Mouse (Mus musculus) c-Kit-positive CD71-positive TER-119-positive erythroid progenitor cells, embryonic 14.5 days (primary cell): Measurements from ENCODE around the gene Thap11.

Experiments used
- DNase-seq: peaks from one replicate; pipeline ENCODE4 v3.0.0-alpha.2; 2013; ENCODE audit warnings: low spot score

Gene Thap11

GRCm38 (mm10) chr8:105852146-105852729, 2.7 kb upstream of the Thap11 start:
- DNase-seq, result no peak

- DNase-seq, result no peak
Measured at GRCm38 (mm10) chr8:105853178-105853577, 1.8 kb upstream of the Thap11 start, which contains the start of gene Cenpt. Cenpt (minus strand) TSS chr8:105853278.

- DNase-seq, result no peak
Measured at GRCm38 (mm10) chr8:105854303-105854702, 629 bp upstream of the Thap11 start.

GRCm38 (mm10) chr8:105855248-105856167, 576 bp downstream of the Thap11 start:
- no peak for DNase-seq

- no peak for DNase-seq
Measured at GRCm38 (mm10) chr8:105856168-105856835, 1.4 kb downstream of the Thap11 start.

- no peak for DNase-seq
Measured at GRCm38 (mm10) chr8:105858495-105858894, 3.6 kb downstream of the Thap11 start.

- DNase-seq, result peak; percentile 81
Measured at GRCm38 (mm10) chr8:105859314-105859713, 4.4 kb downstream of the Thap11 start.

- DNase-seq, result peak; percentile 96
Measured at GRCm38 (mm10) chr8:105860143-105860981, 5.4 kb downstream of the Thap11 start, which contains the start of gene Nutf2. Nutf2 (plus strand) TSS chr8:105860580.

GRCm38 (mm10) chr8:105861951-105862350, 7.0 kb downstream of the Thap11 start:
- no peak for DNase-seq

- DNase-seq, result no peak
Measured at GRCm38 (mm10) chr8:105866364-105867029, 11.6 kb downstream of the Thap11 start.

- no peak for DNase-seq
Measured at GRCm38 (mm10) chr8:105874301-105874700, 19.4 kb downstream of the Thap11 start.

GRCm38 (mm10) chr8:105880754-105881520, 26.0 kb downstream of the Thap11 start, which contains the start of gene Edc4:
Edc4 (plus strand) TSS chr8:105880881.
- DNase-seq, result peak; percentile 87

GRCm38 (mm10) chr8:105889756-105890465, 35.0 kb downstream of the Thap11 start:
- DNase-seq, result no peak

- no peak for DNase-seq
Measured at GRCm38 (mm10) chr8:105890870-105891269, 35.9 kb downstream of the Thap11 start.

- no peak for DNase-seq
Measured at GRCm38 (mm10) chr8:105892432-105892831, 37.5 kb downstream of the Thap11 start.

GRCm38 (mm10) chr8:105893339-105893738, 38.4 kb downstream of the Thap11 start, which contains the start of gene Nrn1l:
Nrn1l (plus strand) TSS chr8:105893567.
- no peak for DNase-seq

GRCm38 (mm10) chr8:105897801-105898480, 43.0 kb downstream of the Thap11 start:
- DNase-seq, result no peak

GRCm38 (mm10) chr8:105900180-105900940, 45.4 kb downstream of the Thap11 start, which contains the start of gene Pskh1:
Pskh1 (plus strand) TSS chr8:105900441.
- peak; percentile 88 for DNase-seq
